Mouse (Mus musculus): ENCODE data around the gene Trpv3. TPM values are rescaled to one million over a fixed set of nuclear protein-coding genes. Genes with fewer than 3 reads are reported as not detected.

The Trpv3 gene
- 0.19 and 0.31 TPM in 2 replicates for polyA plus RNA-seq (2015; fragmentation: Nextera tagmentation; extraction: Ambion mirVana)

GRCm38 (mm10) chr11:73267267-73267666 is at the start of gene Trpv3:
Gene Trpv3, plus strand, starts transcription at chr11:73267388.
- Histone ChIP-seq H3K27me3 (ENCODE audit: control insufficient read depth, insufficient read depth, low read depth, low read length) (no peaks in the 10 kb centered on the region), H3K27ac (ENCODE audit: low read length) (no peak within 1 kb of the TSS), H3K9ac (ENCODE audit: low read depth, low read length) (no peak within 1 kb of the TSS), H3K4me3 (ENCODE audit: low read depth, low read length) (no peak within 1 kb of the TSS), H3K9me3 (replicated peaks; ENCODE audit: control insufficient read depth, low read length, poor library complexity, severe bottlenecking) (no peaks in the 10 kb centered on the region), H3K4me1 (ENCODE audit: control insufficient read depth, insufficient read depth, low read length) (no peaks in the 10 kb centered on the region), H3K36me3 (ENCODE audit: control insufficient read depth, insufficient read depth, low read length) (no peaks in the 10 kb centered on the region), H3K4me2 (ENCODE audit: low read length) (no peak within 1 kb of the TSS)
- no peak for ATAC-seq
- WGBS = 90% methylated on average over 7 of the region's 7 CpGs

GRCm38 (mm10) chr11:73219671-73220070 is 47.5 kb upstream of the Trpv3 start:
- Histone ChIP-seq H3K4me3 (ENCODE audit: low read depth, low read length) (no peak overlapping the region), H3K9ac (ENCODE audit: low read depth, low read length) (no peak overlapping the region), H3K27ac (ENCODE audit: low read length) (no peak overlapping the region), H3K9me3 (replicated peaks; ENCODE audit: control insufficient read depth, low read length, poor library complexity, severe bottlenecking) (no peaks in the 10 kb centered on the region), H3K36me3 (ENCODE audit: control insufficient read depth, insufficient read depth, low read length) (no peaks in the 10 kb centered on the region), H3K27me3 (ENCODE audit: control insufficient read depth, insufficient read depth, low read depth, low read length) (no peaks in the 10 kb centered on the region), H3K4me2 (ENCODE audit: low read length) (no peak overlapping the region), H3K4me1 (ENCODE audit: control insufficient read depth, insufficient read depth, low read length) (no peaks in the 10 kb centered on the region)
- ATAC-seq = no peak
- WGBS = 68% methylated on average over 2 of the region's 2 CpGs

- Histone ChIP-seq H3K9me3 (replicated peaks; ENCODE audit: control insufficient read depth, low read length, poor library complexity, severe bottlenecking) (no peaks in the 10 kb centered on the region), H3K9ac (ENCODE audit: low read depth, low read length) (no peak overlapping the region), H3K4me3 (ENCODE audit: low read depth, low read length) (no peak overlapping the region), H3K4me2 (ENCODE audit: low read length) (no peak overlapping the region), H3K27ac (ENCODE audit: low read length) (no peak overlapping the region), H3K4me1 (ENCODE audit: control insufficient read depth, insufficient read depth, low read length) (no peaks in the 10 kb centered on the region), H3K27me3 (ENCODE audit: control insufficient read depth, insufficient read depth, low read depth, low read length) (no peaks in the 10 kb centered on the region), H3K36me3 (ENCODE audit: control insufficient read depth, insufficient read depth, low read length) (no peaks in the 10 kb centered on the region)
- WGBS = 90% methylated on average over 1 of the region's 1 CpGs
- no peak for ATAC-seq
Measured at GRCm38 (mm10) chr11:73220651-73221050, 46.5 kb upstream of the Trpv3 start.

GRCm38 (mm10) chr11:73222846-73223245 is 44.3 kb upstream of the Trpv3 start:
- Histone ChIP-seq H3K27me3 (ENCODE audit: control insufficient read depth, insufficient read depth, low read depth, low read length) (no peaks in the 10 kb centered on the region), H3K9me3 (replicated peaks; ENCODE audit: control insufficient read depth, low read length, poor library complexity, severe bottlenecking) (no peaks in the 10 kb centered on the region), H3K4me1 (ENCODE audit: control insufficient read depth, insufficient read depth, low read length) (no peaks in the 10 kb centered on the region), H3K36me3 (ENCODE audit: control insufficient read depth, insufficient read depth, low read length) (no peaks in the 10 kb centered on the region), H3K27ac (ENCODE audit: low read length) (no peak overlapping the region), H3K4me3 (ENCODE audit: low read depth, low read length) (no peak overlapping the region), H3K9ac (ENCODE audit: low read depth, low read length) (no peak overlapping the region), H3K4me2 (ENCODE audit: low read length) (no peak overlapping the region)
- no peak for ATAC-seq
- 62% methylated on average over 5 of the region's 5 CpGs for WGBS

- Histone ChIP-seq H3K36me3 (ENCODE audit: control insufficient read depth, insufficient read depth, low read length) (no peaks in the 10 kb centered on the region), H3K9me3 (replicated peaks; ENCODE audit: control insufficient read depth, low read length, poor library complexity, severe bottlenecking) (no peaks in the 10 kb centered on the region; the same call in 1 of the 2 replicates), H3K9ac (ENCODE audit: low read depth, low read length) (no peak overlapping the region), H3K27me3 (ENCODE audit: control insufficient read depth, insufficient read depth, low read depth, low read length) (no peaks in the 10 kb centered on the region), H3K4me1 (ENCODE audit: control insufficient read depth, insufficient read depth, low read length) (no peaks in the 10 kb centered on the region), H3K4me3 (ENCODE audit: low read depth, low read length) (no peak overlapping the region), H3K27ac (ENCODE audit: low read length) (no peak overlapping the region), H3K4me2 (ENCODE audit: low read length) (no peak overlapping the region)
- no peak for ATAC-seq
- 70% methylated on average over 2 of the region's 2 CpGs for WGBS
Measured at GRCm38 (mm10) chr11:73223966-73224365, 43.2 kb upstream of the Trpv3 start.

GRCm38 (mm10) chr11:73225856-73226255 is 41.3 kb upstream of the Trpv3 start:
- Histone ChIP-seq H3K9me3 (replicated peaks; ENCODE audit: control insufficient read depth, low read length, poor library complexity, severe bottlenecking) (no peaks in the 10 kb centered on the region; the same call in 1 of the 2 replicates), H3K4me3 (ENCODE audit: low read depth, low read length) (no peak overlapping the region), H3K27me3 (ENCODE audit: control insufficient read depth, insufficient read depth, low read depth, low read length) (no peaks in the 10 kb centered on the region), H3K4me1 (ENCODE audit: control insufficient read depth, insufficient read depth, low read length) (no peaks in the 10 kb centered on the region), H3K36me3 (ENCODE audit: control insufficient read depth, insufficient read depth, low read length) (no peaks in the 10 kb centered on the region), H3K4me2 (ENCODE audit: low read length) (no peak overlapping the region), H3K27ac (ENCODE audit: low read length) (no peak overlapping the region), H3K9ac (ENCODE audit: low read depth, low read length) (no peak overlapping the region)
- no peak for ATAC-seq
- 91% methylated on average over 6 of the region's 6 CpGs for WGBS

- no peaks in the 10 kb centered on the region; the same call in 1 of the 2 replicates for H3K9me3 ChIP-seq (replicated peaks; ENCODE audit: control insufficient read depth, low read length, poor library complexity, severe bottlenecking)
- H3K4me2 ChIP-seq (ENCODE audit: low read length) = no peak overlapping the region
- no peaks in the 10 kb centered on the region for H3K36me3 ChIP-seq (ENCODE audit: control insufficient read depth, insufficient read depth, low read length)
- H3K4me1 ChIP-seq (ENCODE audit: control insufficient read depth, insufficient read depth, low read length) = no peaks in the 10 kb centered on the region
- H3K9ac ChIP-seq (ENCODE audit: low read depth, low read length) = no peak overlapping the region
- no peak overlapping the region for H3K4me3 ChIP-seq (ENCODE audit: low read depth, low read length)
- WGBS = 86% methylated on average over 5 of the region's 5 CpGs
- H3K27ac ChIP-seq (ENCODE audit: low read length) = no peak overlapping the region
- ATAC-seq = no peak
- H3K27me3 ChIP-seq (ENCODE audit: control insufficient read depth, insufficient read depth, low read depth, low read length) = no peaks in the 10 kb centered on the region
Measured at GRCm38 (mm10) chr11:73228881-73229280, 38.3 kb upstream of the Trpv3 start.

GRCm38 (mm10) chr11:73230081-73230480 is 37.1 kb upstream of the Trpv3 start:
- 93% methylated on average over 5 of the region's 5 CpGs for WGBS
- no peak overlapping the region for H3K4me2 ChIP-seq (ENCODE audit: low read length)
- no peaks in the 10 kb centered on the region for H3K27me3 ChIP-seq (ENCODE audit: control insufficient read depth, insufficient read depth, low read depth, low read length)
- no peak overlapping the region for H3K4me3 ChIP-seq (ENCODE audit: low read depth, low read length)
- H3K9me3 ChIP-seq (replicated peaks; ENCODE audit: control insufficient read depth, low read length, poor library complexity, severe bottlenecking) = no peaks in the 10 kb centered on the region; the same call in 1 of the 2 replicates
- H3K4me1 ChIP-seq (ENCODE audit: control insufficient read depth, insufficient read depth, low read length) = no peaks in the 10 kb centered on the region
- ATAC-seq = no peak
- no peaks in the 10 kb centered on the region for H3K36me3 ChIP-seq (ENCODE audit: control insufficient read depth, insufficient read depth, low read length)
- no peak overlapping the region for H3K27ac ChIP-seq (ENCODE audit: low read length)
- no peak overlapping the region for H3K9ac ChIP-seq (ENCODE audit: low read depth, low read length)

- Histone ChIP-seq H3K9me3 (replicated peaks; ENCODE audit: control insufficient read depth, low read length, poor library complexity, severe bottlenecking) (no peaks in the 10 kb centered on the region; the same call in 1 of the 2 replicates), H3K4me2 (ENCODE audit: low read length) (no peak overlapping the region), H3K9ac (ENCODE audit: low read depth, low read length) (no peak overlapping the region), H3K4me3 (ENCODE audit: low read depth, low read length) (no peak overlapping the region), H3K27me3 (ENCODE audit: control insufficient read depth, insufficient read depth, low read depth, low read length) (no peaks in the 10 kb centered on the region), H3K4me1 (ENCODE audit: control insufficient read depth, insufficient read depth, low read length) (no peaks in the 10 kb centered on the region), H3K36me3 (ENCODE audit: control insufficient read depth, insufficient read depth, low read length) (no peaks in the 10 kb centered on the region), H3K27ac (ENCODE audit: low read length) (no peak overlapping the region)
- ATAC-seq = no peak
- 59% methylated on average over 2 of the region's 2 CpGs for WGBS
Measured at GRCm38 (mm10) chr11:73232513-73232912, 34.7 kb upstream of the Trpv3 start.

All from midbrain, embryonic 16.5 days (tissue).